Mouse (Mus musculus): ENCODE results near the gene 4933407L21Rik.

GRCm38 (mm10) chr1:85894748-85895360 is 33.4 kb upstream of the 4933407L21Rik start:
- TF ChIP-seq TAL1 (IDR thresholded peaks at IDR 0.05; ENCODE audit: low read length) (no peak), GATA1 (IDR thresholded peaks at IDR 0.05; ENCODE audit: low read length) (no peak)
